In genomic region chr14:33243261-33243660, GRCm38 (mm10) we compare ENCODE assay signal across 26 mouse cellular contexts. TPM values are rescaled to one million over a fixed set of nuclear protein-coding genes. Genes with fewer than 3 reads are reported as not detected.
DNase-seq lines count a peak whose midpoint lies in the region; ATAC-seq and TF ChIP-seq lines count a peak whose summit lies in the region.
"Had no signal": no experiment of that assay in that cellular context is flagged by ENCODE, and none has a peak within 500 bp of the region (broad histone marks: within the 10 kb centered on the region; RNA-seq: fewer than 3 reads in every experiment).

No protein-coding gene starts in this region.

- ATAC-seq in megakaryocyte progenitor cell, adult 5-6 weeks (replicated peaks; ENCODE audit: poor library complexity): peak; percentile 36
- ATAC-seq in megakaryocyte, adult 5-6 weeks (ENCODE audit: poor library complexity, severe bottlenecking): no peak
- ATAC-seq in hindbrain, embryonic 11.5 days (ENCODE audit: low FRiP score): no peak
- ATAC-seq: forebrain, embryonic 15.5 days; hindbrain, postnatal 0 days; intestine, embryonic 15.5 days; midbrain, embryonic 16.5 days had no signal

- no peaks in the 10 kb centered on the region for H3K9me3 ChIP-seq in hindbrain, embryonic 11.5 days (ENCODE audit: control insufficient read depth, low read length)
- H3K9me3 ChIP-seq: embryonic facial prominence, embryonic 12.5 days; forebrain, embryonic 15.5 days; hindbrain, embryonic 12.5 days; intestine, embryonic 15.5 days; limb, embryonic 10.5 days; limb, embryonic 15.5 days; lung, embryonic 15.5 days had no signal

- TF ChIP-seq CTCF in lung, adult 2 months (IDR thresholded peaks at IDR 0.05; ENCODE audit: insufficient read depth, low read length): no peak
- TF ChIP-seq CTCF in bone marrow macrophage, adult 2 months (IDR thresholded peaks at IDR 0.05; ENCODE audit: low read depth, low read length): no peak

- intact Hi-C loops in gastrocnemius, postnatal 36 days (cut with DNase I): no loop called here

- H3K4me2 ChIP-seq in hindbrain, embryonic 11.5 days (replicated peaks; ENCODE audit: low read depth, low read length): no peak overlapping the region
- H3K4me2 ChIP-seq: embryonic facial prominence, embryonic 12.5 days; forebrain, embryonic 15.5 days; hindbrain, embryonic 12.5 days; intestine, embryonic 15.5 days; limb, embryonic 15.5 days; lung, embryonic 15.5 days had no signal

- H3K27me3 ChIP-seq in hindbrain, embryonic 11.5 days (ENCODE audit: control insufficient read depth, insufficient read depth, low read length): no peaks in the 10 kb centered on the region
- H3K27me3 ChIP-seq: forebrain, embryonic 15.5 days; intestine, embryonic 15.5 days; limb, embryonic 15.5 days; lung, embryonic 15.5 days had no signal

- no peak for TF ChIP-seq POLR2A in lung, adult 2 months (IDR thresholded peaks at IDR 0.05; ENCODE audit: borderline replicate concordance, extremely low read depth, low read depth, low read length)
- TF ChIP-seq POLR2A in bone marrow macrophage, adult 2 months (IDR thresholded peaks at IDR 0.05; ENCODE audit: borderline replicate concordance, low read depth, low read length): no peak

- H3K4me3 ChIP-seq in lung, adult 2 months (replicated peaks; ENCODE audit: extremely low read depth, low read depth, low read length): no peak overlapping the region
- H3K4me3 ChIP-seq in bone marrow macrophage, adult 2 months (ENCODE audit: insufficient read depth, low read length): no peak overlapping the region
- no peak overlapping the region for H3K4me3 ChIP-seq in hindbrain, embryonic 11.5 days (ENCODE audit: low read depth, low read length)
- H3K4me3 ChIP-seq: embryonic facial prominence, embryonic 12.5 days; forebrain, embryonic 15.5 days; gastrocnemius, adult 2 months; hindbrain, embryonic 12.5 days; intestine, embryonic 15.5 days; limb, embryonic 10.5 days; limb, embryonic 15.5 days; lung, embryonic 15.5 days had no signal

- DNase-seq in lung, adult 18-20 months: peak; percentile 27 to 37
- DNase-seq in lung, adult 2 months: no peak
- peak; percentile 69 for DNase-seq in 416B (ENCODE audit: low read depth)
- DNase-seq in gastrocnemius, postnatal 36 days: no peak
- no peak for DNase-seq in hindbrain, embryonic 11.5 days (ENCODE audit: low spot score)
- DNase-seq: cerebellum, adult 8-10 months; cerebellum, postnatal 36 days; gastrocnemius, adult 2 months; kidney, adult 9 months; kidney, postnatal 14 days; layer of hippocampus, adult 9-11 months; thymus, postnatal 4 days had no signal

- no peaks in the 10 kb centered on the region for H3K36me3 ChIP-seq in hindbrain, embryonic 11.5 days (ENCODE audit: control insufficient read depth, insufficient read depth, low read length)
- H3K36me3 ChIP-seq: embryonic facial prominence, embryonic 12.5 days; forebrain, embryonic 15.5 days; G1E; hindbrain, embryonic 12.5 days; intestine, embryonic 15.5 days; limb, embryonic 10.5 days; limb, embryonic 15.5 days; lung, embryonic 15.5 days had no signal

- H3K9ac ChIP-seq in hindbrain, embryonic 11.5 days (ENCODE audit: low read depth, low read length): no peak overlapping the region
- H3K9ac ChIP-seq: embryonic facial prominence, embryonic 12.5 days; forebrain, embryonic 15.5 days; hindbrain, embryonic 12.5 days; intestine, embryonic 15.5 days; limb, embryonic 15.5 days; liver, embryonic 14.5 days; lung, embryonic 15.5 days had no signal

- WGBS in lung, adult 2 months: 51% methylated on average over 2 of the region's 2 CpGs
- 63% methylated on average over 2 of the region's 2 CpGs for WGBS in hindbrain, embryonic 11.5 days

- peak overlapping the region; percentile 22; the same call in 1 of the 2 replicates for H3K27ac ChIP-seq in bone marrow macrophage, adult 2 months (ENCODE audit: insufficient read depth, low read depth, low read length)
- no peak overlapping the region for H3K27ac ChIP-seq in hindbrain, embryonic 11.5 days (ENCODE audit: low read depth, low read length)
- H3K27ac ChIP-seq: embryonic facial prominence, embryonic 12.5 days; forebrain, embryonic 15.5 days; gastrocnemius, adult 2 months; hindbrain, embryonic 12.5 days; hindbrain, postnatal 0 days; intestine, embryonic 15.5 days; limb, embryonic 10.5 days; limb, embryonic 15.5 days; liver, embryonic 14.5 days; lung, embryonic 15.5 days had no signal

- H3K4me1 ChIP-seq in lung, adult 2 months (ENCODE audit: control insufficient read depth, insufficient read depth, low read length): no peaks in the 10 kb centered on the region
- peaks cover 75% of the 10 kb centered on the region for H3K4me1 ChIP-seq in bone marrow macrophage, adult 2 months (ENCODE audit: control insufficient read depth, insufficient read depth, low read length)
- H3K4me1 ChIP-seq in hindbrain, embryonic 11.5 days (replicated peaks; ENCODE audit: control insufficient read depth, insufficient read depth, low read length): no peaks in the 10 kb centered on the region; the same call in 1 of the 2 replicates
- H3K4me1 ChIP-seq: forebrain, embryonic 15.5 days; intestine, embryonic 15.5 days; lung, embryonic 15.5 days had no signal

RNA-seq across cellular contexts. Expression of gene Arhgap22, which starts 29.4 kb away (rescaled TPM):
- 27.3 and 28.1 TPM in 2 replicates for polyA plus RNA-seq in lung, adult 2 months (2012; rRNA removed)
- 39.5 and 39.6 TPM in 2 replicates for polyA plus RNA-seq in bone marrow macrophage, adult 2 months (2012; ENCODE audit: insufficient read depth, insufficient read length, missing spikeins)
- total RNA-seq in megakaryocyte progenitor cell, adult 5-6 weeks (2015): 0.22 and 0.35 TPM in 2 replicates
- total RNA-seq in megakaryocyte progenitor cell, adult 5-6 weeks (2017): 0.57 and 1.4 TPM in 2 replicates
- total RNA-seq in megakaryocyte, adult 5-6 weeks (2015): 0.89 TPM in 1 of 2 replicates, not detected in the other
- 0.24 and 0.70 TPM in 2 replicates for total RNA-seq in megakaryocyte, adult 5-6 weeks (2017)
- 1 to 10 TPM; 1.2 to 1.6 TPM for total RNA-seq in gastrocnemius, postnatal 36 days (2021)
- 0.94 and 1.7 TPM in 2 replicates for polyA plus RNA-seq in hindbrain, embryonic 11.5 days (2014; fragmentation: Nextera tagmentation; extraction: Ambion mirVana)
- polyA plus RNA-seq: G1E had no signal

RNA-seq across cellular contexts. Expression of gene Wdfy4, which starts 58.0 kb away (rescaled TPM):
- polyA plus RNA-seq in lung, adult 2 months (2012; rRNA removed): 12.5 and 14.0 TPM in 2 replicates
- polyA plus RNA-seq in bone marrow macrophage, adult 2 months (2012; ENCODE audit: insufficient read depth, insufficient read length, missing spikeins): 39.7 and 40.3 TPM in 2 replicates
- 32.7 and 38.3 TPM in 2 replicates for total RNA-seq in megakaryocyte progenitor cell, adult 5-6 weeks (2015)
- 42.8 and 51.9 TPM in 2 replicates for total RNA-seq in megakaryocyte progenitor cell, adult 5-6 weeks (2017)
- total RNA-seq in megakaryocyte, adult 5-6 weeks (2015): 37.1 and 44.6 TPM in 2 replicates
- 65.9 and 77.6 TPM in 2 replicates for total RNA-seq in megakaryocyte, adult 5-6 weeks (2017)
- total RNA-seq in gastrocnemius, postnatal 36 days (2021): under 1 TPM; 0.47 to 0.59 TPM
- 0.04 and 0.11 TPM in 2 replicates for polyA plus RNA-seq in hindbrain, embryonic 11.5 days (2014; fragmentation: Nextera tagmentation; extraction: Ambion mirVana)
- total RNA-seq: G1E had no signal

Comparison
In these comparisons a context has a peak if more than half of its experiments do, and no peak if none do; other contexts are left out.
1. DNase-seq: peak in lung, adult 18-20 months (2 of 2) and 416B (single experiment); none in lung, adult 2 months (single experiment), gastrocnemius, postnatal 36 days (0 of 2) and hindbrain, embryonic 11.5 days (single experiment).
2. RNA of gene Wdfy4, which starts 58.0 kb away (total RNA-seq): 37.1 to 77.6 TPM in megakaryocyte, adult 5-6 weeks and 32.7 to 51.9 TPM in megakaryocyte progenitor cell, adult 5-6 weeks; 0.47 to 0.59 TPM in gastrocnemius, postnatal 36 days; every median in the first group is over 10 times any median in the second.